Comparison of ENCODE assay signal across 17 mouse cellular contexts in genomic region chr3:26145441-26145840, GRCm38 (mm10).
DNase-seq lines count a peak whose midpoint lies in the region; ATAC-seq and TF ChIP-seq lines count a peak whose summit lies in the region.
"Had no signal": no experiment of that assay in that cellular context is flagged by ENCODE, and none has a peak within 500 bp of the region (broad histone marks: within the 10 kb centered on the region; RNA-seq: fewer than 3 reads in every experiment).

No protein-coding gene starts in this region.

- no peak for TF ChIP-seq POLR2A in cortical plate, adult 2 months (IDR thresholded peaks at IDR 0.05; ENCODE audit: extremely low read depth, insufficient read depth, low read length)

- no peaks in the 10 kb centered on the region for H3K9me3 ChIP-seq in forebrain, embryonic 12.5 days
- no peaks in the 10 kb centered on the region for H3K9me3 ChIP-seq in forebrain, embryonic 10.5 days
- H3K9me3 ChIP-seq in midbrain, embryonic 13.5 days = no peaks in the 10 kb centered on the region
- H3K9me3 ChIP-seq in midbrain, embryonic 10.5 days (replicated peaks) = no peaks in the 10 kb centered on the region
- H3K9me3 ChIP-seq: embryonic facial prominence, embryonic 15.5 days; heart, embryonic 10.5 days had no signal

- no peaks in the 10 kb centered on the region; the same call in 1 of the 2 replicates for H3K4me1 ChIP-seq in forebrain, embryonic 12.5 days
- H3K4me1 ChIP-seq in forebrain, embryonic 10.5 days = peaks cover 20% of the 10 kb centered on the region
- peaks cover 6% of the 10 kb centered on the region for H3K4me1 ChIP-seq in midbrain, embryonic 13.5 days (replicated peaks)
- H3K4me1 ChIP-seq in midbrain, embryonic 10.5 days = peaks cover 11% of the 10 kb centered on the region; the same call in 1 of the 2 replicates
- H3K4me1 ChIP-seq in cortical plate, adult 2 months (ENCODE audit: control insufficient read depth, insufficient read depth, low read length) = no peaks in the 10 kb centered on the region; the same call in 1 of the 2 replicates
- H3K4me1 ChIP-seq: embryonic facial prominence, embryonic 15.5 days; heart, embryonic 10.5 days had no signal

- H3K36me3 ChIP-seq in forebrain, embryonic 12.5 days (replicated peaks) = no peaks in the 10 kb centered on the region
- no peaks in the 10 kb centered on the region for H3K36me3 ChIP-seq in forebrain, embryonic 10.5 days (replicated peaks)
- H3K36me3 ChIP-seq in midbrain, embryonic 13.5 days = no peaks in the 10 kb centered on the region
- no peaks in the 10 kb centered on the region for H3K36me3 ChIP-seq in midbrain, embryonic 10.5 days
- H3K36me3 ChIP-seq: embryonic facial prominence, embryonic 15.5 days; heart, embryonic 10.5 days had no signal

- H3K4me3 ChIP-seq in forebrain, embryonic 12.5 days (replicated peaks) = no peak overlapping the region
- no peak overlapping the region for H3K4me3 ChIP-seq in forebrain, embryonic 10.5 days
- no peak overlapping the region for H3K4me3 ChIP-seq in midbrain, embryonic 13.5 days (replicated peaks)
- no peak overlapping the region for H3K4me3 ChIP-seq in midbrain, embryonic 10.5 days
- H3K4me3 ChIP-seq in cortical plate, adult 2 months (ENCODE audit: insufficient read depth, low read length) = no peak overlapping the region
- H3K4me3 ChIP-seq: embryonic facial prominence, embryonic 15.5 days; heart, embryonic 10.5 days had no signal

- no peaks in the 10 kb centered on the region for H3K27me3 ChIP-seq in forebrain, embryonic 12.5 days
- H3K27me3 ChIP-seq in forebrain, embryonic 10.5 days (ENCODE audit: poor library complexity, severe bottlenecking) = no peaks in the 10 kb centered on the region
- no peaks in the 10 kb centered on the region for H3K27me3 ChIP-seq in midbrain, embryonic 13.5 days
- no peaks in the 10 kb centered on the region for H3K27me3 ChIP-seq in midbrain, embryonic 10.5 days (ENCODE audit: low read depth, poor library complexity, severe bottlenecking)
- H3K27me3 ChIP-seq: CH12.LX; embryonic facial prominence, embryonic 15.5 days had no signal

- 0 out of 2 replicates have a peak overlapping the region, but pooled peaks have one; percentile 11 for H3K27ac ChIP-seq in forebrain, embryonic 12.5 days
- no peak overlapping the region for H3K27ac ChIP-seq in forebrain, embryonic 10.5 days
- no peak overlapping the region for H3K27ac ChIP-seq in midbrain, embryonic 13.5 days
- no peak overlapping the region for H3K27ac ChIP-seq in midbrain, embryonic 10.5 days (replicated peaks)
- H3K27ac ChIP-seq in cortical plate, adult 2 months (ENCODE audit: insufficient read depth, low read length) = 0 out of 2 replicates have a peak overlapping the region, but pooled peaks have one; percentile 35
- H3K27ac ChIP-seq: embryonic facial prominence, embryonic 15.5 days; heart, embryonic 10.5 days; kidney, postnatal 0 days; liver, embryonic 14.5 days had no signal

- DNase-seq in forebrain, embryonic 10.5 days (ENCODE audit: extremely low spot score, low spot score) = no peak
- DNase-seq in midbrain, embryonic 10.5 days (ENCODE audit: low spot score) = no peak
- DNase-seq in mesoderm, embryonic 11.5 days (ENCODE audit: low read depth, low spot score) = peak; percentile 12
- no peak for DNase-seq in right cerebral cortex, postnatal 25 days
- DNase-seq in right cerebral cortex, adult 18-20 months = no peak
- DNase-seq: cerebellum, adult 2 months; kidney, adult 18-20 months; spleen, adult 18-20 months; thymus, postnatal 25 days had no signal

- no peak for TF ChIP-seq CTCF in cortical plate, adult 2 months (IDR thresholded peaks at IDR 0.05; ENCODE audit: extremely low read depth, insufficient read depth, low read length)

- no peak overlapping the region for H3K4me2 ChIP-seq in forebrain, embryonic 12.5 days
- H3K4me2 ChIP-seq in midbrain, embryonic 13.5 days (replicated peaks) = no peak overlapping the region
- H3K4me2 ChIP-seq: embryonic facial prominence, embryonic 15.5 days had no signal

- 31% methylated on average over 5 of the region's 5 CpGs for WGBS in forebrain, embryonic 12.5 days
- WGBS in forebrain, embryonic 10.5 days = 50% methylated on average over 5 of the region's 5 CpGs
- 39% methylated on average over 5 of the region's 5 CpGs for WGBS in midbrain, embryonic 13.5 days
- 53% methylated on average over 5 of the region's 5 CpGs for WGBS in midbrain, embryonic 10.5 days

- ATAC-seq in forebrain, embryonic 12.5 days (ENCODE audit: low FRiP score) = peak; percentile 82; the same call in 1 of the 2 replicates
- peak; percentile 34; the same call in 1 of the 2 replicates for ATAC-seq in midbrain, embryonic 13.5 days

- no peak overlapping the region for H3K9ac ChIP-seq in forebrain, embryonic 12.5 days
- no peak overlapping the region for H3K9ac ChIP-seq in midbrain, embryonic 13.5 days (replicated peaks)
- H3K9ac ChIP-seq: embryonic facial prominence, embryonic 15.5 days; liver, embryonic 14.5 days had no signal

Comparison
In these comparisons a context has a peak if more than half of its experiments do, and no peak if none do; other contexts are left out.
1. H3K27ac ChIP-seq: peak in forebrain, embryonic 12.5 days (single experiment) and cortical plate, adult 2 months (single experiment); none in forebrain, embryonic 10.5 days (single experiment), midbrain, embryonic 13.5 days (single experiment) and midbrain, embryonic 10.5 days (single experiment).